ENCODE assay signal across 13 mouse cellular contexts in genomic region chr15:8200317-8200716, GRCm38 (mm10). TPM values are rescaled to one million over a fixed set of nuclear protein-coding genes. Genes with fewer than 3 reads are reported as not detected.
DNase-seq lines count a peak whose midpoint lies in the region; ATAC-seq and TF ChIP-seq lines count a peak whose summit lies in the region.
"Had no signal": no experiment of that assay in that cellular context is flagged by ENCODE, and none has a peak within 500 bp of the region (broad histone marks: within the 10 kb centered on the region; RNA-seq: fewer than 3 reads in every experiment).

No protein-coding gene starts in this region.

- TF ChIP-seq CTCF in gastrocnemius, adult 2 months (IDR thresholded peaks at IDR 0.05): peak; percentile 32; the same call in 1 of the 2 replicates
- peak; percentile 19; the same call in 1 of the 2 replicates for TF ChIP-seq CTCF in lung, embryonic 14.5 days (IDR thresholded peaks at IDR 0.05; ENCODE audit: low read depth)
- TF ChIP-seq CTCF in E14TG2a.4 (conservative IDR thresholded peaks at IDR 0.05; ENCODE audit: low read length): peak; percentile 60

- H3K4me3 ChIP-seq in gastrocnemius, adult 2 months: no peak overlapping the region
- H3K4me3 ChIP-seq in lung, embryonic 14.5 days (ENCODE audit: low read depth, low read length): no peak overlapping the region
- no peak overlapping the region for H3K4me3 ChIP-seq in E14TG2a.4 (replicated peaks; ENCODE audit: low read length)
- H3K4me3 ChIP-seq: hindbrain, embryonic 13.5 days had no signal

- H3K36me3 ChIP-seq in lung, embryonic 14.5 days (ENCODE audit: insufficient read depth): peaks cover 54% of the 10 kb centered on the region
- H3K36me3 ChIP-seq in E14TG2a.4 (ENCODE audit: insufficient read depth, low read length): peaks cover 58% of the 10 kb centered on the region

- intact Hi-C loops in gastrocnemius, adult 2 months (cut with DNase I): no loop called here
- intact Hi-C loops in left cerebral cortex, postnatal 36 days (cut with DNase I): no loop called here

- H3K4me2 ChIP-seq in lung, embryonic 14.5 days: no peak overlapping the region
- H3K4me2 ChIP-seq: heart, embryonic 11.5 days; hindbrain, embryonic 13.5 days had no signal

- H3K27ac ChIP-seq in gastrocnemius, adult 2 months: no peak overlapping the region
- no peak overlapping the region for H3K27ac ChIP-seq in lung, embryonic 14.5 days (ENCODE audit: low read depth)
- H3K27ac ChIP-seq: hindbrain, embryonic 13.5 days; macrophage had no signal

- H3K9ac ChIP-seq in lung, embryonic 14.5 days: no peak overlapping the region
- H3K9ac ChIP-seq: hindbrain, embryonic 13.5 days had no signal

- H3K27me3 ChIP-seq in lung, embryonic 14.5 days (ENCODE audit: insufficient read depth, low read length): no peaks in the 10 kb centered on the region
- H3K27me3 ChIP-seq in E14TG2a.4 (ENCODE audit: insufficient read depth, low read length): no peaks in the 10 kb centered on the region
- H3K27me3 ChIP-seq: hindbrain, embryonic 13.5 days had no signal

- H3K9me3 ChIP-seq in lung, embryonic 14.5 days (ENCODE audit: low read depth, low read length): no peaks in the 10 kb centered on the region
- H3K9me3 ChIP-seq in E14TG2a.4 (ENCODE audit: low read length): peaks cover 16% of the 10 kb centered on the region
- H3K9me3 ChIP-seq: hindbrain, embryonic 13.5 days had no signal

- H3K4me1 ChIP-seq in lung, embryonic 14.5 days (ENCODE audit: insufficient read depth): no peaks in the 10 kb centered on the region
- H3K4me1 ChIP-seq in E14TG2a.4 (replicated peaks; ENCODE audit: low read depth, low read length): no peaks in the 10 kb centered on the region
- H3K4me1 ChIP-seq: hindbrain, embryonic 13.5 days had no signal

- DNase-seq in gastrocnemius, adult 2 months: no peak
- no peak for DNase-seq in gastrocnemius, postnatal 10 days
- DNase-seq in lung, embryonic 14.5 days: peak; percentile 7
- DNase-seq in lung, postnatal 14 days: no peak
- peak; percentile 50 for DNase-seq in induced T-regulatory cell, adult 2 months (ENCODE audit: low read depth)
- DNase-seq in layer of hippocampus, postnatal 10 days (ENCODE audit: low spot score in 2 of 2): no peak
- no peak for DNase-seq in left cerebral cortex, postnatal 36 days (ENCODE audit: low spot score in 2 of 2)
- DNase-seq: adrenal gland, postnatal 10 days; right cerebral cortex, postnatal 4 days had no signal

- no peak for ATAC-seq in lung, embryonic 14.5 days (ENCODE audit: insufficient read depth)

RNA-seq across cellular contexts. Expression of gene Cplane1, which starts 31.4 kb away (rescaled TPM):
- 1 to 10 TPM; 3.1 to 3.4 TPM for total RNA-seq in gastrocnemius, adult 2 months (2021)
- total RNA-seq in gastrocnemius, postnatal 10 days (2021): 1 to 10 TPM; 5.4 to 9.4 TPM
- 13.8 and 14.9 TPM in 2 replicates for polyA plus RNA-seq in lung, embryonic 14.5 days (2014; fragmentation: Nextera tagmentation; extraction: Ambion mirVana)
- total RNA-seq in layer of hippocampus, postnatal 10 days (2021): 10 to 100 TPM; 30.6 to 39.8 TPM
- total RNA-seq in left cerebral cortex, postnatal 36 days (2021): 10 to 100 TPM; 23.4 to 41.2 TPM

Comparison
In these comparisons a context has a peak if more than half of its experiments do, and no peak if none do; other contexts are left out.
1. DNase-seq: peak in lung, embryonic 14.5 days (single experiment) and induced T-regulatory cell, adult 2 months (single experiment); none in gastrocnemius, adult 2 months (single experiment), gastrocnemius, postnatal 10 days (single experiment), lung, postnatal 14 days (single experiment), layer of hippocampus, postnatal 10 days (0 of 2) and left cerebral cortex, postnatal 36 days (0 of 2).
2. Peak in every context shown above with its lines, with median percentiles within 50 percentile points of each other: CTCF ChIP-seq.